Mouse (Mus musculus): ENCODE data around the gene Vipr1.

- TF ChIP-seq CTCF (IDR thresholded peaks at IDR 0.05; ENCODE audit: insufficient read depth, low read depth, low read length) (no peak), POLR2A (IDR thresholded peaks at IDR 0.05; ENCODE audit: insufficient read depth, low read depth, low read length) (no peak)
Measured at GRCm38 (mm10) chr9:121602381-121602780, 40.1 kb upstream of the Vipr1 start.
